Mouse (Mus musculus): ENCODE measurements around the gene Irf4. TPM values are rescaled to one million over a fixed set of nuclear protein-coding genes. Genes with fewer than 3 reads are reported as not detected.

Irf4 gene
- polyA plus RNA-seq, 1 experiment from 2014 or later: not detected

GRCm38 (mm10) chr13:30757264-30757900 lies 8.4 kb downstream of the Irf4 start:
- 87% methylated on average over 14 of the region's 14 CpGs for WGBS
- Histone ChIP-seq H3K27ac (no peak overlapping the region), H3K4me1 (replicated peaks) (no peaks in the 10 kb centered on the region), H3K9me3 (no peaks in the 10 kb centered on the region), H3K36me3 (no peaks in the 10 kb centered on the region), H3K27me3 (ENCODE audit: insufficient read depth, poor library complexity, severe bottlenecking) (peaks cover 16% of the 10 kb centered on the region), H3K4me3 (no peak overlapping the region)
- no peak for DNase-seq (ENCODE audit: low spot score)

GRCm38 (mm10) chr13:30758789-30759381 lies 9.9 kb downstream of the Irf4 start:
- Histone ChIP-seq H3K4me3 (no peak overlapping the region), H3K4me1 (replicated peaks) (no peaks in the 10 kb centered on the region), H3K27me3 (ENCODE audit: insufficient read depth, poor library complexity, severe bottlenecking) (0 out of 2 replicates have a peak, but pooled peaks cover 1% of the 10 kb centered on the region), H3K27ac (no peak overlapping the region), H3K36me3 (no peaks in the 10 kb centered on the region), H3K9me3 (no peaks in the 10 kb centered on the region)
- no peak for DNase-seq (ENCODE audit: low spot score)
- 88% methylated on average over 11 of the region's 11 CpGs for WGBS

GRCm38 (mm10) chr13:30760374-30761090 lies 11.5 kb downstream of the Irf4 start:
- Histone ChIP-seq H3K9me3 (no peaks in the 10 kb centered on the region), H3K36me3 (no peaks in the 10 kb centered on the region), H3K4me3 (no peak overlapping the region), H3K27ac (no peak overlapping the region), H3K27me3 (ENCODE audit: insufficient read depth, poor library complexity, severe bottlenecking) (no peaks in the 10 kb centered on the region), H3K4me1 (replicated peaks) (no peaks in the 10 kb centered on the region)
- 71% methylated on average over 3 of the region's 3 CpGs for WGBS
- DNase-seq (ENCODE audit: low spot score): no peak

DNA sequence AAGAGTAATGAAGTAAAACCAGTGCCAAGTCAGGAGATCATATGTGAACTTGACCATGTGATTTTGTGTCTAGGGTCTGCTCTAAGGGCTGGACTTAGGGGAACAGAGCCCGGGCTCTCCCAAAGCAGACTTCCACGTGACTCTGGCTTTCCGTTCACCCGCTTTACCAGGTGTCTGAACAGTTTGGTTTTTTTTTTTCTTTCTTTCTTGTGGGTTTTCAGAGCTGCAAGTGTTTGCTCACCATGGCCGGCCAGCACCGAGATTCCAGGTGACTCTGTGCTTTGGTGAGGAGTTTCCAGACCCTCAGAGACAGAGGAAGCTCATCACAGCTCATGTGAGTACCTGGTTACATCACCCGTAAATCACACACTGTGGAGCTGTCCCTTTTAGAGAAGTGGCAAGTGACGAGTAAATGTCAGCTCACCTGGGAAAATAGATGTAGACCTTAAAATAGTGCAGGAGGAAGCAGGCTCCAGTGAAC lies 12.2 kb downstream of the Irf4 start:
- Histone ChIP-seq H3K36me3 (no peaks in the 10 kb centered on the region), H3K4me1 (replicated peaks) (no peaks in the 10 kb centered on the region), H3K27me3 (ENCODE audit: insufficient read depth, poor library complexity, severe bottlenecking) (no peaks in the 10 kb centered on the region), H3K9me3 (no peaks in the 10 kb centered on the region), H3K27ac (no peak overlapping the region), H3K4me3 (no peak overlapping the region)
- 88% methylated on average over 8 of the region's 8 CpGs for WGBS
- DNase-seq (ENCODE audit: low spot score): no peak

- no peak overlapping the region for H3K4me3 ChIP-seq
- no peak overlapping the region for H3K27ac ChIP-seq
- DNase-seq (ENCODE audit: low spot score): no peak
- H3K4me1 ChIP-seq (replicated peaks): no peaks in the 10 kb centered on the region
- no peaks in the 10 kb centered on the region for H3K9me3 ChIP-seq
- H3K27me3 ChIP-seq (ENCODE audit: insufficient read depth, poor library complexity, severe bottlenecking): no peaks in the 10 kb centered on the region
- WGBS: 78% methylated on average over 4 of the region's 4 CpGs
- no peaks in the 10 kb centered on the region for H3K36me3 ChIP-seq
Observed at GRCm38 (mm10) chr13:30762224-30762623, 13.2 kb downstream of the Irf4 start.

GRCm38 (mm10) chr13:30764014-30764740 lies 15.2 kb downstream of the Irf4 start:
- DNase-seq (ENCODE audit: low spot score): no peak
- Histone ChIP-seq H3K36me3 (no peaks in the 10 kb centered on the region), H3K27ac (no peak overlapping the region), H3K4me1 (replicated peaks) (no peaks in the 10 kb centered on the region), H3K4me3 (no peak overlapping the region), H3K27me3 (ENCODE audit: insufficient read depth, poor library complexity, severe bottlenecking) (no peaks in the 10 kb centered on the region), H3K9me3 (no peaks in the 10 kb centered on the region)
- WGBS: 86% methylated on average over 8 of the region's 8 CpGs

- no peaks in the 10 kb centered on the region for H3K27me3 ChIP-seq (ENCODE audit: insufficient read depth, poor library complexity, severe bottlenecking)
- 81% methylated on average over 5 of the region's 5 CpGs for WGBS
- no peak for DNase-seq (ENCODE audit: low spot score)
- no peaks in the 10 kb centered on the region for H3K9me3 ChIP-seq
- no peak overlapping the region for H3K27ac ChIP-seq
- no peak overlapping the region for H3K4me3 ChIP-seq
- H3K4me1 ChIP-seq (replicated peaks): no peaks in the 10 kb centered on the region
- no peaks in the 10 kb centered on the region for H3K36me3 ChIP-seq
Observed at GRCm38 (mm10) chr13:30765906-30766305, 16.9 kb downstream of the Irf4 start.

DNA sequence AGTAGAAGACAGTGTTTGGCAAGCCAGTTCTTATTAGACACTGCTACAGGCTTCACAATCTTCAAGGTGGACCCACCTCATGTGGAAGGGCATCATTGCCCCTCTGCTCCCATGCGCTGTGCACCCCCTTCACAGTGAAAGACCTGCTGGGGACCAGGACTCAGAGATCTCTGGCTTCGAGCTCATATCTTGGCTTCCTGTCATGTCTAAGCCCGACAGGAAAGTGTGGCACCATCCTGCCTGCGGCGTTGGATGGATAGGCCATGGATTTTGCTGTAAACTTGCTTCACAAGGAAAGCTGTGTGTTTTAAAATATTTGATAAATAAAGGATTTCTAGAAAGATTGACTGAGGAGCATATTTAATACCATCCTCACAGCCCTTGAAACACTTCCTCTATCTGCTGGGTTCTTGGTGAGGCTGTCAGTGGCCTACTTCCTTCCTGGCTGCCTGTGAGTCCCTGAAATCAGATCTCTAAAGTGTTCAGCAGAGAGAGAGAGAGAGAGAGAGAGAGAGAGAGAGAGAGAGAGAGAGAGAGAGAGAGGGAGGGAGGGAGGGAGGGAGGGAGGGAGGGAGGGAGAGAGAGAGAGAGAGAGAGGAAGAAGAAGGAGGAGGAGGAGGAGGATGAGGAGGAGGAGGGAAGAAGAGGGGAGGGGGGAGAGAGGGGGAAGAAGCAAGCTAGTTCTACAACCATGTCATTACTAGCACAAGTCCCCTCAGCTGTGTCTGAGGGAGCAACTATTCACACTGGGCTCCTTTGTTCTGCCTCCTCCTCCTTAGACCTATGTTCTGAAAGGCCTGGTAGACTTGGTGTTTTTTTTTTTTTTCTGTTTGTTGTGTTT lies 17.8 kb downstream of the Irf4 start:
- H3K27me3 ChIP-seq (ENCODE audit: insufficient read depth, poor library complexity, severe bottlenecking): no peaks in the 10 kb centered on the region
- no peak overlapping the region for H3K4me3 ChIP-seq
- no peak for DNase-seq (ENCODE audit: low spot score)
- H3K9me3 ChIP-seq: no peaks in the 10 kb centered on the region
- WGBS: 92% methylated on average over 5 of the region's 5 CpGs
- H3K4me1 ChIP-seq (replicated peaks): no peaks in the 10 kb centered on the region
- no peak overlapping the region for H3K27ac ChIP-seq
- H3K36me3 ChIP-seq: no peaks in the 10 kb centered on the region

GRCm38 (mm10) chr13:30767477-30768127 lies 18.6 kb downstream of the Irf4 start:
- Histone ChIP-seq H3K9me3 (no peaks in the 10 kb centered on the region), H3K27ac (no peak overlapping the region), H3K4me3 (no peak overlapping the region), H3K27me3 (ENCODE audit: insufficient read depth, poor library complexity, severe bottlenecking) (no peaks in the 10 kb centered on the region), H3K4me1 (replicated peaks) (no peaks in the 10 kb centered on the region), H3K36me3 (no peaks in the 10 kb centered on the region)
- 93% methylated on average over 6 of the region's 6 CpGs for WGBS
- no peak for DNase-seq (ENCODE audit: low spot score)

GRCm38 (mm10) chr13:30776021-30776420 lies 27.0 kb downstream of the Irf4 start:
- no peak for DNase-seq (ENCODE audit: low spot score)
- Histone ChIP-seq H3K4me3 (no peak overlapping the region), H3K9me3 (no peaks in the 10 kb centered on the region), H3K27me3 (ENCODE audit: insufficient read depth, poor library complexity, severe bottlenecking) (no peaks in the 10 kb centered on the region), H3K36me3 (no peaks in the 10 kb centered on the region), H3K4me1 (replicated peaks) (no peaks in the 10 kb centered on the region), H3K27ac (no peak overlapping the region)
- 87% methylated on average over 2 of the region's 2 CpGs for WGBS

DNA sequence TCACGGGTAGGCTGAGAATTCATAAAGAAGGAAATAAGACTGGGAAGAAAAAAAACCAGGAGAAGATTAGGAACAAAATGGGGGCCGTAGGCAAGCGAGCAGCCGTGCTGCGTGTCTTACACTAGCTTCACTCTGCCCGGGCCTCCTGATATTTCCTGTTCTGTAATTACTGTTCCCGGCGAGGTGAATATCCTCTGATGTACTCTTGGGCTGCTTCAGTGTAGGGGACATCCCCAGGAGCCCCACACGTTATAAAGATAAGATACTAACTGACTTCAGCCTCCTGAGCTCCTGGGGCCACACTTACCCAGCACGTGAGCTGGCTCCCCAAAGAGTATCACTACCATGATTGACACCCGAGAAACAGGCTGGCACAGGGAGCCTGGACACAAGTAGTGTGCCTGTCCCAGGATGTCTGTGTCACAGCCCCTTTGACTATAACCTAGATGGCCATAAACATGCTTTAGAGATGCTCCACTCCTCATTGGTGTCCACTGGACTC lies 28.7 kb downstream of the Irf4 start:
- Histone ChIP-seq H3K4me3 (no peak overlapping the region), H3K36me3 (no peaks in the 10 kb centered on the region), H3K9me3 (no peaks in the 10 kb centered on the region), H3K4me1 (replicated peaks) (peaks cover 10% of the 10 kb centered on the region), H3K27ac (no peak overlapping the region), H3K27me3 (ENCODE audit: insufficient read depth, poor library complexity, severe bottlenecking) (no peaks in the 10 kb centered on the region)
- no peak for DNase-seq (ENCODE audit: low spot score)
- WGBS: 86% methylated on average over 11 of the region's 11 CpGs

GRCm38 (mm10) chr13:30781905-30782304 lies 32.9 kb downstream of the Irf4 start:
- DNase-seq (ENCODE audit: low spot score): no peak
- Histone ChIP-seq H3K4me3 (no peak overlapping the region), H3K9me3 (no peaks in the 10 kb centered on the region), H3K36me3 (no peaks in the 10 kb centered on the region), H3K27me3 (ENCODE audit: insufficient read depth, poor library complexity, severe bottlenecking) (no peaks in the 10 kb centered on the region), H3K4me1 (replicated peaks) (peaks cover 15% of the 10 kb centered on the region), H3K27ac (no peak overlapping the region)
- WGBS: 63% methylated on average over 2 of the region's 2 CpGs

Measured in hindbrain, embryonic 10.5 days (tissue).